Comparison of ENCODE assay signal across 8 mouse cellular contexts in genomic region chr3:84281936-84282371, GRCm38 (mm10). TPM values are rescaled to one million over a fixed set of nuclear protein-coding genes. Genes with fewer than 3 reads are reported as not detected.
DNase-seq lines count a peak whose midpoint lies in the region; ATAC-seq and TF ChIP-seq lines count a peak whose summit lies in the region.

No protein-coding gene starts in this region.

- no peaks in the 10 kb centered on the region for H3K36me3 ChIP-seq in heart, embryonic 15.5 days
- no peaks in the 10 kb centered on the region for H3K36me3 ChIP-seq in heart, adult 2 months (ENCODE audit: control insufficient read depth, insufficient read depth, low read length)
- no peaks in the 10 kb centered on the region for H3K36me3 ChIP-seq in forebrain, embryonic 12.5 days (replicated peaks)
- no peaks in the 10 kb centered on the region for H3K36me3 ChIP-seq in kidney, embryonic 16.5 days (ENCODE audit: insufficient read depth, low read length)
- no peaks in the 10 kb centered on the region for H3K36me3 ChIP-seq in neural tube, embryonic 12.5 days

- no peaks in the 10 kb centered on the region for H3K9me3 ChIP-seq in heart, embryonic 15.5 days (replicated peaks)
- H3K9me3 ChIP-seq in forebrain, embryonic 12.5 days = no peaks in the 10 kb centered on the region
- no peaks in the 10 kb centered on the region for H3K9me3 ChIP-seq in kidney, embryonic 16.5 days (ENCODE audit: low read length)
- no peaks in the 10 kb centered on the region for H3K9me3 ChIP-seq in neural tube, embryonic 12.5 days

- ATAC-seq in heart, embryonic 15.5 days (replicated peaks; ENCODE audit: insufficient number of reproducible peaks, insufficient read depth, low FRiP score, low read depth) = peak; percentile 29; the same call in 1 of the 2 replicates
- ATAC-seq in forebrain, embryonic 12.5 days (ENCODE audit: low FRiP score) = peak; percentile 73
- ATAC-seq in kidney, embryonic 16.5 days (ENCODE audit: low FRiP score, low TSS enrichment) = peak; percentile 17; the same call in 1 of the 2 replicates
- ATAC-seq in neural tube, embryonic 12.5 days (ENCODE audit: low FRiP score, low read depth) = peak; percentile 45

- no peak overlapping the region for H3K9ac ChIP-seq in heart, embryonic 15.5 days
- H3K9ac ChIP-seq in heart, adult 2 months (ENCODE audit: low read depth, low read length) = no peak overlapping the region
- no peak overlapping the region for H3K9ac ChIP-seq in forebrain, embryonic 12.5 days
- H3K9ac ChIP-seq in kidney, embryonic 16.5 days (replicated peaks; ENCODE audit: low read length) = no peak overlapping the region
- no peak overlapping the region for H3K9ac ChIP-seq in neural tube, embryonic 12.5 days

- TF ChIP-seq EP300 in heart, adult 2 months (IDR thresholded peaks at IDR 0.05; ENCODE audit: insufficient read depth, low read depth, low read length) = no peak

- DNase-seq in heart, adult 2 months = no peak
- no peak for DNase-seq in gastrocnemius, postnatal 14 days
- DNase-seq in left cerebral cortex, postnatal 36 days (ENCODE audit: low spot score in 2 of 2) = no peak
- no peak for DNase-seq in spleen, postnatal 14 days (ENCODE audit: low spot score in 2 of 2)

- H3K27me3 ChIP-seq in heart, embryonic 15.5 days = no peaks in the 10 kb centered on the region
- no peaks in the 10 kb centered on the region for H3K27me3 ChIP-seq in heart, adult 2 months (ENCODE audit: control insufficient read depth, insufficient read depth, low read length)
- H3K27me3 ChIP-seq in forebrain, embryonic 12.5 days = peaks cover 3% of the 10 kb centered on the region; the same call in 1 of the 2 replicates
- H3K27me3 ChIP-seq in kidney, embryonic 16.5 days (ENCODE audit: insufficient read depth, low read length) = no peaks in the 10 kb centered on the region
- H3K27me3 ChIP-seq in neural tube, embryonic 12.5 days (replicated peaks) = no peaks in the 10 kb centered on the region

- intact Hi-C loops in heart, adult 2 months (cut with DNase I) = no loop called here
- intact Hi-C loops in gastrocnemius, postnatal 14 days (cut with DNase I; ENCODE audit: low total_unique reads) = no loop called here
- intact Hi-C loops in left cerebral cortex, postnatal 36 days (cut with DNase I) = no loop called here

- no peak for TF ChIP-seq CTCF in heart, adult 2 months (IDR thresholded peaks at IDR 0.05)

- H3K79me2 ChIP-seq in heart, adult 2 months (replicated peaks; ENCODE audit: control insufficient read depth, insufficient read depth, low read length) = no peaks in the 10 kb centered on the region

- 19% methylated on average over 10 of the region's 10 CpGs for WGBS in heart, embryonic 15.5 days
- WGBS in heart, adult 2 months = 27% methylated on average over 10 of the region's 10 CpGs
- 28% methylated on average over 10 of the region's 10 CpGs for WGBS in forebrain, embryonic 12.5 days
- WGBS in kidney, embryonic 16.5 days = 17% methylated on average over 10 of the region's 10 CpGs
- 31% methylated on average over 10 of the region's 10 CpGs for WGBS in neural tube, embryonic 12.5 days

- peak overlapping the region; percentile 60; the same call in 1 of the 2 replicates for H3K27ac ChIP-seq in heart, embryonic 15.5 days
- H3K27ac ChIP-seq in heart, adult 2 months = no peak overlapping the region
- peak overlapping the region; percentile 53; the same call in 1 of the 2 replicates for H3K27ac ChIP-seq in forebrain, embryonic 12.5 days
- peak overlapping the region; percentile 21; the same call in 1 of the 2 replicates for H3K27ac ChIP-seq in kidney, embryonic 16.5 days (ENCODE audit: low read length)
- no peak overlapping the region for H3K27ac ChIP-seq in neural tube, embryonic 12.5 days

- peaks cover 25% of the 10 kb centered on the region for H3K4me1 ChIP-seq in heart, embryonic 15.5 days (replicated peaks)
- no peaks in the 10 kb centered on the region for H3K4me1 ChIP-seq in heart, adult 2 months (ENCODE audit: control insufficient read depth, insufficient read depth, low read length)
- peaks cover 39% of the 10 kb centered on the region for H3K4me1 ChIP-seq in forebrain, embryonic 12.5 days
- peaks cover 37% of the 10 kb centered on the region for H3K4me1 ChIP-seq in kidney, embryonic 16.5 days (ENCODE audit: insufficient read depth, low read length)
- peaks cover 48% of the 10 kb centered on the region for H3K4me1 ChIP-seq in neural tube, embryonic 12.5 days

- peak overlapping the region; percentile 29; the same call in 1 of the 2 replicates for H3K4me2 ChIP-seq in heart, embryonic 15.5 days
- H3K4me2 ChIP-seq in forebrain, embryonic 12.5 days = 0 out of 2 replicates have a peak overlapping the region, but pooled peaks have one; percentile 1
- peak overlapping the region; percentile 16 for H3K4me2 ChIP-seq in kidney, embryonic 16.5 days (replicated peaks; ENCODE audit: low read depth, low read length)
- peak overlapping the region; percentile 5; the same call in 1 of the 2 replicates for H3K4me2 ChIP-seq in neural tube, embryonic 12.5 days (replicated peaks)

- H3K4me3 ChIP-seq in heart, embryonic 15.5 days = no peak overlapping the region
- no peak overlapping the region for H3K4me3 ChIP-seq in heart, adult 2 months
- no peak overlapping the region for H3K4me3 ChIP-seq in forebrain, embryonic 12.5 days (replicated peaks)
- H3K4me3 ChIP-seq in kidney, embryonic 16.5 days (ENCODE audit: low read length) = no peak overlapping the region
- H3K4me3 ChIP-seq in neural tube, embryonic 12.5 days = no peak overlapping the region

- no peak for TF ChIP-seq POLR2A in heart, adult 2 months (IDR thresholded peaks at IDR 0.05; ENCODE audit: insufficient read depth, low read depth, low read length)

RNA-seq across cellular contexts. Expression of gene Trim2, which starts 24.7 kb away (rescaled TPM):
- 7.9 and 11.9 TPM in 2 replicates for polyA plus RNA-seq in heart, embryonic 15.5 days (2015; fragmentation: Nextera tagmentation; extraction: Ambion mirVana)
- 1 to 10 TPM; 4.7 to 5.2 TPM for total RNA-seq in heart, adult 2 months (2021)
- 5.7 and 5.8 TPM in 2 replicates for polyA plus RNA-seq in heart, adult 2 months (2012; rRNA removed)
- polyA plus RNA-seq in forebrain, embryonic 12.5 days (2016; fragmentation: Nextera tagmentation; extraction: Ambion mirVana) = 107 and 110 TPM in 2 replicates
- polyA plus RNA-seq in kidney, embryonic 16.5 days (2015; fragmentation: Nextera tagmentation; extraction: Ambion mirVana) = 25.5 and 28.3 TPM in 2 replicates
- polyA plus RNA-seq in neural tube, embryonic 12.5 days (2016; fragmentation: Nextera tagmentation; extraction: Ambion mirVana) = 132 and 151 TPM in 2 replicates
- total RNA-seq in gastrocnemius, postnatal 14 days (2021) = 1 to 10 TPM; 4.9 to 5.4 TPM
- 100 to 1,000 TPM; 246 to 252 TPM for total RNA-seq in left cerebral cortex, postnatal 36 days (2021)

Comparison
In these comparisons a context has a peak if more than half of its experiments do, and no peak if none do; other contexts are left out.
1. H3K27ac ChIP-seq: peak in heart, embryonic 15.5 days (single experiment), forebrain, embryonic 12.5 days (single experiment) and kidney, embryonic 16.5 days (single experiment); none in heart, adult 2 months (single experiment) and neural tube, embryonic 12.5 days (single experiment).
2. ATAC-seq: peak in every context shown above with its lines; median percentile 73 in forebrain, embryonic 12.5 days; 45 in neural tube, embryonic 12.5 days; 29 in heart, embryonic 15.5 days; 17 in kidney, embryonic 16.5 days.
3. Peak in every context shown above with its lines, with median percentiles within 50 percentile points of each other: H3K4me2 ChIP-seq.